Mouse (Mus musculus) liver, embryonic 11.5 days (tissue): ENCODE measurements around the gene Pfkfb2. TPM values are rescaled to one million over a fixed set of nuclear protein-coding genes. Genes with fewer than 3 reads are reported as not detected.
"Not testable (repeated sequence)": the region's sequence is repeated elsewhere in the genome, so short reads cannot be mapped to it uniquely, and the experiment has no call there.

ENCODE experiments used
- ATAC-seq: fragments of 200-750 bp; cut with Nextera tagmentation; replicated peaks from 2 replicates; pipeline ENCODE4 v1.8.0; 2017; ENCODE audit warnings: moderate number of reproducible peaks, mild to moderate bottlenecking, moderate TSS enrichment, moderate library complexity; ENCODE audit not compliant: low FRiP score
- DNase-seq: peaks from one replicate; pipeline ENCODE4 v3.0.0-alpha.2; 2017; ENCODE audit warnings: low spot score
- H3K27ac ChIP-seq: fragments of 300-500 bp; sonication (generic); 2 replicates; pipeline ENCODE4 v1.5.1; 2014; ENCODE audit warnings: mild to moderate bottlenecking, low read depth, low read length, control low read depth
- H3K27me3 ChIP-seq: fragments of 300-500 bp; sonication (generic); replicated peaks from 2 replicates; pipeline ENCODE4 v1.6.1; 2014; ENCODE audit warnings: low read length, mixed read lengths; ENCODE audit not compliant: control insufficient read depth, insufficient read depth
- H3K36me3 ChIP-seq: fragments of 300-500 bp; sonication (generic); 2 replicates; pipeline ENCODE4 v1.6.1; 2014; ENCODE audit warnings: mild to moderate bottlenecking, low read length, moderate library complexity, mixed read lengths; ENCODE audit not compliant: control insufficient read depth, insufficient read depth
- H3K4me1 ChIP-seq: fragments of 300-500 bp; sonication (generic); replicated peaks from 2 replicates; pipeline ENCODE4 v1.6.1; 2014; ENCODE audit warnings: low read length, mixed read lengths; ENCODE audit not compliant: control insufficient read depth, insufficient read depth
- H3K4me2 ChIP-seq: fragments of 300-500 bp; sonication (generic); 2 replicates; pipeline ENCODE4 v1.6.1; 2014; ENCODE audit warnings: mild to moderate bottlenecking, control low read depth, moderate library complexity
- H3K4me3 ChIP-seq: fragments of 300-500 bp; sonication (generic); 2 replicates; pipeline ENCODE4 v1.5.1; 2014; ENCODE audit warnings: low read depth, low read length, control low read depth
- H3K9ac ChIP-seq: fragments of 300-500 bp; sonication (generic); 2 replicates; pipeline ENCODE4 v1.6.1; 2014; ENCODE audit warnings: low read depth, low read length, control low read depth
- H3K9me3 ChIP-seq: fragments of 300-500 bp; sonication (generic); 2 replicates; pipeline ENCODE4 v1.6.1; 2016; ENCODE audit warnings: low read length, inconsistent platforms, mixed read lengths; ENCODE audit not compliant: control insufficient read depth
- WGBS: fragments of 180-500 bp; shearing (Covaris S2); extraction: QIAGEN DNeasy Blood & Tissue Kit; methylation state at CpG from one replicate; pipeline ENCODE4 v1.1.7; 2014; 5-methylcytosine and 5-hydroxymethylcytosine counted together
- polyA plus RNA-seq: library from polyadenylated mRNA; unstranded; fragments of >200 nt; fragmentation: Nextera tagmentation; extraction: Ambion mirVana; gene quantifications from 2 replicates; pipeline ENCODE4 v1.2.1, GENCODE M21; 2014

Pfkfb2 gene
- polyA plus RNA-seq, 1 experiment from 2014 or later, result 6.1 TPM

GRCm38 (mm10) chr1:130698601-130699000 lies 30.5 kb downstream of the Pfkfb2 start:
- no peaks in the 10 kb centered on the region for H3K4me1 ChIP-seq
- peaks cover 23% of the 10 kb centered on the region for H3K36me3 ChIP-seq
- WGBS, result 93% methylated on average over 5 of the region's 5 CpGs
- ATAC-seq, result no peak
- H3K4me2 ChIP-seq, result no peak overlapping the region
- DNase-seq, result no peak
- no peaks in the 10 kb centered on the region for H3K27me3 ChIP-seq
- H3K9ac ChIP-seq, result no peak overlapping the region
- H3K27ac ChIP-seq, result no peak overlapping the region
- H3K4me3 ChIP-seq, result no peak overlapping the region
- H3K9me3 ChIP-seq, result no peaks in the 10 kb centered on the region

GRCm38 (mm10) chr1:130683905-130684304 lies 45.1 kb downstream of the Pfkfb2 start:
- Histone ChIP-seq H3K36me3 (no peaks in the 10 kb centered on the region), H3K9me3 (no peaks in the 10 kb centered on the region), H3K9ac (no peak overlapping the region), H3K4me2 (no peak overlapping the region), H3K27me3 (no peaks in the 10 kb centered on the region), H3K4me1 (no peaks in the 10 kb centered on the region), H3K4me3 (no peak overlapping the region), H3K27ac (no peak overlapping the region)
- DNase-seq (no peak), ATAC-seq (no peak)
- 20% methylated on average over 1 of the region's 1 CpGs for WGBS

GRCm38 (mm10) chr1:130681656-130682413 lies 47.2 kb downstream of the Pfkfb2 start:
- no peaks in the 10 kb centered on the region for H3K9me3 ChIP-seq
- DNase-seq (no peak), ATAC-seq (no peak)
- H3K4me1 ChIP-seq, result no peaks in the 10 kb centered on the region
- no peaks in the 10 kb centered on the region for H3K27me3 ChIP-seq
- H3K27ac ChIP-seq, result no peak overlapping the region
- no peak overlapping the region for H3K9ac ChIP-seq
- H3K4me2 ChIP-seq, result no peak overlapping the region
- no peaks in the 10 kb centered on the region for H3K36me3 ChIP-seq
- WGBS, result 70% methylated on average over 6 of the region's 6 CpGs
- no peak overlapping the region for H3K4me3 ChIP-seq

- H3K9ac ChIP-seq, result no peak overlapping the region
- ATAC-seq, result no peak
- no peak overlapping the region for H3K27ac ChIP-seq
- no peak overlapping the region for H3K4me2 ChIP-seq
- no peaks in the 10 kb centered on the region for H3K4me1 ChIP-seq
- no peak for DNase-seq
- no peaks in the 10 kb centered on the region for H3K9me3 ChIP-seq
- no peaks in the 10 kb centered on the region for H3K36me3 ChIP-seq
- WGBS, result 59% methylated on average over 2 of the region's 2 CpGs
- H3K4me3 ChIP-seq, result no peak overlapping the region
- H3K27me3 ChIP-seq, result no peaks in the 10 kb centered on the region
These were observed 48.0 kb downstream of the Pfkfb2 start for GRCm38 (mm10) chr1:130681075-130681474.

- Histone ChIP-seq H3K4me2 (no peak overlapping the region), H3K9ac (no peak overlapping the region), H3K36me3 (no peaks in the 10 kb centered on the region), H3K4me3 (no peak overlapping the region), H3K4me1 (no peaks in the 10 kb centered on the region), H3K27me3 (no peaks in the 10 kb centered on the region), H3K9me3 (no peaks in the 10 kb centered on the region), H3K27ac (no peak overlapping the region)
- WGBS, result 86% methylated on average over 2 of the region's 2 CpGs
- ATAC-seq (no peak), DNase-seq (no peak)
These were observed 50.5 kb downstream of the Pfkfb2 start for GRCm38 (mm10) chr1:130678551-130678950.

- not testable (repeated sequence) for H3K4me1 ChIP-seq, DNase-seq, H3K27me3 ChIP-seq, H3K4me3 ChIP-seq, H3K36me3 ChIP-seq, H3K9me3 ChIP-seq, H3K27ac ChIP-seq, H3K4me2 ChIP-seq, H3K9ac ChIP-seq, ATAC-seq
- WGBS, result 76% methylated on average over 5 of the region's 5 CpGs
These were observed 65.5 kb downstream of the Pfkfb2 start for GRCm38 (mm10) chr1:130663576-130663975.

GRCm38 (mm10) chr1:130661454-130661853 lies 67.6 kb downstream of the Pfkfb2 start, which contains the start of gene C4bp:
Gene C4bp, minus strand, starts transcription at chr1:130661632.
- DNase-seq, result no peak
- no peaks in the 10 kb centered on the region for H3K27me3 ChIP-seq
- ATAC-seq, result no peak
- no peak within 1 kb of the TSS for H3K4me3 ChIP-seq
- WGBS, result 71% methylated on average over 3 of the region's 3 CpGs
- no peaks in the 10 kb centered on the region for H3K36me3 ChIP-seq
- no peaks in the 10 kb centered on the region for H3K4me1 ChIP-seq
- no peaks in the 10 kb centered on the region for H3K9me3 ChIP-seq
- no peak within 1 kb of the TSS for H3K27ac ChIP-seq
- H3K4me2 ChIP-seq, result no peak within 1 kb of the TSS
- no peak within 1 kb of the TSS for H3K9ac ChIP-seq

- WGBS, result 43% methylated on average over 5 of the region's 5 CpGs
These were observed 69.4 kb downstream of the Pfkfb2 start for GRCm38 (mm10) chr1:130659641-130660040.

GRCm38 (mm10) chr1:130644103-130644502 lies 85.0 kb downstream of the Pfkfb2 start:
- no peak overlapping the region for H3K9ac ChIP-seq
- DNase-seq (no peak), ATAC-seq (no peak)
- H3K4me1 ChIP-seq, result no peaks in the 10 kb centered on the region
- H3K27me3 ChIP-seq, result no peaks in the 10 kb centered on the region
- H3K4me2 ChIP-seq, result no peak overlapping the region
- 61% methylated on average over 4 of the region's 4 CpGs for WGBS
- no peaks in the 10 kb centered on the region for H3K36me3 ChIP-seq
- no peaks in the 10 kb centered on the region for H3K9me3 ChIP-seq
- no peak overlapping the region for H3K27ac ChIP-seq
- no peak overlapping the region for H3K4me3 ChIP-seq

More at GRCm38 (mm10) chr1:130659641-130660040, 69.4 kb downstream of the Pfkfb2 start:
- DNase-seq, H3K4me3 ChIP-seq, H3K9me3 ChIP-seq, H3K4me2 ChIP-seq, H3K4me1 ChIP-seq, ATAC-seq, H3K27ac ChIP-seq, H3K36me3 ChIP-seq, H3K9ac ChIP-seq, H3K27me3 ChIP-seq: not testable (repeated sequence)
